Mouse (Mus musculus) intestine, postnatal 0 days (tissue): ENCODE measurements around the gene Fam19a2. TPM values are rescaled to one million over a fixed set of nuclear protein-coding genes. Genes with fewer than 3 reads are reported as not detected.
A peak's percentile ranks its signal among the peaks of the same experiment; 100 is the strongest.

Experiments used
- ATAC-seq: fragments of 200-750 bp; cut with Nextera tagmentation; 2 replicates; pipeline ENCODE4 v1.8.0; 2017; ENCODE audit warnings: mild to moderate bottlenecking, moderate TSS enrichment, moderate library complexity
- H3K27ac ChIP-seq: fragments of 300-500 bp; sonication (generic); 2 replicates; pipeline ENCODE4 v1.5.1; 2014; ENCODE audit warnings: mild to moderate bottlenecking, low read depth, low read length, moderate library complexity
- H3K27me3 ChIP-seq: fragments of 300-500 bp; sonication (generic); replicated peaks from 2 replicates; pipeline ENCODE4 v1.6.1; 2014; ENCODE audit warnings: low read length, mixed read lengths; ENCODE audit not compliant: control insufficient read depth, insufficient read depth
- H3K36me3 ChIP-seq: fragments of 300-500 bp; sonication (generic); 2 replicates; pipeline ENCODE4 v1.6.1; 2014; ENCODE audit warnings: mild to moderate bottlenecking, moderate library complexity; ENCODE audit not compliant: control insufficient read depth, insufficient read depth
- H3K4me1 ChIP-seq: fragments of 300-500 bp; sonication (generic); replicated peaks from 2 replicates; pipeline ENCODE4 v1.6.1; 2014; ENCODE audit warnings: antibody characterized with exemption, low read length, mixed read lengths; ENCODE audit not compliant: control insufficient read depth, insufficient read depth
- H3K4me2 ChIP-seq: fragments of 300-500 bp; sonication (generic); replicated peaks from 2 replicates; pipeline ENCODE4 v1.6.1; 2014; ENCODE audit warnings: low read depth, mild to moderate bottlenecking, moderate library complexity
- H3K4me3 ChIP-seq: fragments of 300-500 bp; sonication (generic); 2 replicates; pipeline ENCODE4 v1.5.1; 2014; ENCODE audit warnings: low read depth, low read length
- H3K9ac ChIP-seq: fragments of 300-500 bp; sonication (generic); 2 replicates; pipeline ENCODE4 v1.6.1; 2014; ENCODE audit warnings: mild to moderate bottlenecking, low read depth, low read length
- H3K9me3 ChIP-seq: fragments of 300-500 bp; sonication (generic); 2 replicates; pipeline ENCODE4 v1.6.1; 2016; ENCODE audit warnings: mixed run types; ENCODE audit not compliant: control insufficient read depth
- CTCF ChIP-seq: sonication (generic); IDR thresholded peaks from 2 replicates; pipeline ENCODE4 v1.5.1; 2016; ENCODE audit warnings: low read depth, mild to moderate bottlenecking, control low read depth, antibody characterized with exemption, moderate library complexity
- WGBS: fragments of 180-500 bp; shearing (Covaris S2); extraction: QIAGEN DNeasy Blood & Tissue Kit; methylation state at CpG from one replicate; pipeline ENCODE4 v1.1.7; 2014; 5-methylcytosine and 5-hydroxymethylcytosine counted together
- polyA plus RNA-seq: library from polyadenylated mRNA; unstranded; fragments of >200 nt; fragmentation: Nextera tagmentation; extraction: Ambion mirVana; gene quantifications from 2 replicates; pipeline ENCODE4 v1.2.1, GENCODE M21; 2015

Fam19a2 gene
- polyA plus RNA-seq, 1 experiment from 2014 or later, result 0.85 TPM

- H3K4me1 ChIP-seq, result no peaks in the 10 kb centered on the region
- H3K4me3 ChIP-seq, result no peak overlapping the region
- ATAC-seq, result no peak
- H3K4me2 ChIP-seq, result no peak overlapping the region
- no peaks in the 10 kb centered on the region for H3K9me3 ChIP-seq
- no peak overlapping the region for H3K9ac ChIP-seq
- 80% methylated on average over 7 of the region's 7 CpGs for WGBS
- no peaks in the 10 kb centered on the region for H3K27me3 ChIP-seq
- H3K27ac ChIP-seq, result no peak overlapping the region
- peak; percentile 29; the same call in 1 of the 2 replicates for TF ChIP-seq CTCF
- H3K36me3 ChIP-seq, result no peaks in the 10 kb centered on the region
Observed at GRCm38 (mm10) chr10:123255674-123256348, 8.0 kb upstream of the Fam19a2 start.

GRCm38 (mm10) chr10:123264461-123265191 lies 830 bp downstream of the Fam19a2 start:
- H3K27me3 ChIP-seq, result peaks cover 28% of the 10 kb centered on the region
- ATAC-seq, result no peak
- no peak for TF ChIP-seq CTCF
- H3K4me3 ChIP-seq, result peak overlapping the region; percentile 52
- H3K4me2 ChIP-seq, result peak overlapping the region; percentile 90
- H3K9ac ChIP-seq, result no peak overlapping the region
- under 1% methylated on average over 84 of the region's 84 CpGs for WGBS
- no peaks in the 10 kb centered on the region for H3K9me3 ChIP-seq
- H3K36me3 ChIP-seq, result no peaks in the 10 kb centered on the region
- H3K27ac ChIP-seq, result no peak overlapping the region
- no peaks in the 10 kb centered on the region for H3K4me1 ChIP-seq

- H3K4me3 ChIP-seq, result peak overlapping the region; percentile 52
- no peaks in the 10 kb centered on the region for H3K36me3 ChIP-seq
- 1% methylated on average over 46 of the region's 50 CpGs for WGBS
- no peak overlapping the region for H3K9ac ChIP-seq
- H3K9me3 ChIP-seq, result no peaks in the 10 kb centered on the region
- no peaks in the 10 kb centered on the region for H3K4me1 ChIP-seq
- 0 out of 2 replicates have a peak, but pooled peaks have one; percentile 25 for ATAC-seq
- no peak overlapping the region for H3K27ac ChIP-seq
- H3K27me3 ChIP-seq, result peaks cover 28% of the 10 kb centered on the region
- H3K4me2 ChIP-seq, result peak overlapping the region; percentile 90
- no peak for TF ChIP-seq CTCF
Observed at GRCm38 (mm10) chr10:123265241-123265790, 1.5 kb downstream of the Fam19a2 start.

GRCm38 (mm10) chr10:123268568-123268967 lies 4.8 kb downstream of the Fam19a2 start:
- H3K4me2 ChIP-seq, result no peak overlapping the region
- H3K36me3 ChIP-seq, result no peaks in the 10 kb centered on the region
- no peak overlapping the region for H3K9ac ChIP-seq
- no peak for ATAC-seq
- TF ChIP-seq CTCF, result no peak
- WGBS, result 84% methylated on average over 10 of the region's 10 CpGs
- no peak overlapping the region for H3K4me3 ChIP-seq
- no peak overlapping the region for H3K27ac ChIP-seq
- peaks cover 23% of the 10 kb centered on the region for H3K27me3 ChIP-seq
- no peaks in the 10 kb centered on the region for H3K4me1 ChIP-seq
- no peaks in the 10 kb centered on the region for H3K9me3 ChIP-seq

GRCm38 (mm10) chr10:123274554-123274953 lies 10.8 kb downstream of the Fam19a2 start:
- WGBS, result 56% methylated on average over 11 of the region's 11 CpGs
- H3K4me1 ChIP-seq, result no peaks in the 10 kb centered on the region
- no peaks in the 10 kb centered on the region for H3K36me3 ChIP-seq
- ATAC-seq, result no peak
- no peak overlapping the region for H3K9ac ChIP-seq
- no peak overlapping the region for H3K4me2 ChIP-seq
- TF ChIP-seq CTCF, result no peak
- H3K27ac ChIP-seq, result no peak overlapping the region
- no peaks in the 10 kb centered on the region for H3K27me3 ChIP-seq
- H3K4me3 ChIP-seq, result no peak overlapping the region
- H3K9me3 ChIP-seq, result no peaks in the 10 kb centered on the region

GRCm38 (mm10) chr10:123307300-123307699 lies 43.5 kb downstream of the Fam19a2 start:
- Histone ChIP-seq H3K4me2 (no peak overlapping the region), H3K9me3 (no peaks in the 10 kb centered on the region), H3K27ac (no peak overlapping the region), H3K27me3 (no peaks in the 10 kb centered on the region), H3K36me3 (no peaks in the 10 kb centered on the region), H3K9ac (no peak overlapping the region), H3K4me3 (no peak overlapping the region), H3K4me1 (no peaks in the 10 kb centered on the region)
- TF ChIP-seq CTCF, result no peak
- no peak for ATAC-seq
